Mouse (Mus musculus): ENCODE results near the gene Tmem233. TPM values are rescaled to one million over a fixed set of nuclear protein-coding genes. Genes with fewer than 3 reads are reported as not detected.

The Tmem233 gene
- total and polyA plus RNA-seq, 2 experiments from 2014 or later: not detected

DNA sequence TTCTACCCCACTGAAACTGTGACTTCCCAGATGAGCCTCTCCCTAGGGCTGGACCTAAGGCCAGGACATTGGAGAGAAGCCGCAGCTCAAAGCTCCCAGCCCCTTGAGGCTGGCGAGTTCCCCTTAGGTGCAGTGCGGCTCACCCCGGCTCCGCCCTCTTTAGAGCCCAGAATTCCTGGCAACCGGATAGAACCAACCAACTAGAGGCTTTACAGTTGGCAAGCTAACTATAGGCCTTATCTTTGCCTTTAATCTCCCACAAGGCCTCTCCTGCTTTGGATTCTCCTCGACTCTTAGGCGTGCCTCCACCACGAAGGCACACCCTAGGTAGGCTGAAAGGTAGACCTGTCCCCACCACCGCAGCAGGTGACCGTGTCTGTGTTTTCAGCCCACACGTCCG is 75.3 kb downstream of the Tmem233 start:
- H3K4me3 ChIP-seq (ENCODE audit: low read depth, low read length): no peak overlapping the region
- no peak overlapping the region for H3K4me2 ChIP-seq (ENCODE audit: low read depth)
- no peaks in the 10 kb centered on the region for H3K9me3 ChIP-seq (ENCODE audit: low read length)
- TF ChIP-seq CTCF (IDR thresholded peaks at IDR 0.05; ENCODE audit: low read depth): no peak
- ATAC-seq: no peak
- no peak overlapping the region for H3K27ac ChIP-seq (ENCODE audit: low read depth, low read length)
- H3K4me1 ChIP-seq (ENCODE audit: insufficient read depth): no peaks in the 10 kb centered on the region
- no peak for DNase-seq
- peaks cover 3% of the 10 kb centered on the region; the same call in 1 of the 2 replicates for H3K36me3 ChIP-seq (ENCODE audit: insufficient read depth)
- 91% methylated on average over 13 of the region's 13 CpGs for WGBS
- H3K27me3 ChIP-seq (ENCODE audit: insufficient read depth, low read length): no peaks in the 10 kb centered on the region
- H3K9ac ChIP-seq: no peak overlapping the region

DNA sequence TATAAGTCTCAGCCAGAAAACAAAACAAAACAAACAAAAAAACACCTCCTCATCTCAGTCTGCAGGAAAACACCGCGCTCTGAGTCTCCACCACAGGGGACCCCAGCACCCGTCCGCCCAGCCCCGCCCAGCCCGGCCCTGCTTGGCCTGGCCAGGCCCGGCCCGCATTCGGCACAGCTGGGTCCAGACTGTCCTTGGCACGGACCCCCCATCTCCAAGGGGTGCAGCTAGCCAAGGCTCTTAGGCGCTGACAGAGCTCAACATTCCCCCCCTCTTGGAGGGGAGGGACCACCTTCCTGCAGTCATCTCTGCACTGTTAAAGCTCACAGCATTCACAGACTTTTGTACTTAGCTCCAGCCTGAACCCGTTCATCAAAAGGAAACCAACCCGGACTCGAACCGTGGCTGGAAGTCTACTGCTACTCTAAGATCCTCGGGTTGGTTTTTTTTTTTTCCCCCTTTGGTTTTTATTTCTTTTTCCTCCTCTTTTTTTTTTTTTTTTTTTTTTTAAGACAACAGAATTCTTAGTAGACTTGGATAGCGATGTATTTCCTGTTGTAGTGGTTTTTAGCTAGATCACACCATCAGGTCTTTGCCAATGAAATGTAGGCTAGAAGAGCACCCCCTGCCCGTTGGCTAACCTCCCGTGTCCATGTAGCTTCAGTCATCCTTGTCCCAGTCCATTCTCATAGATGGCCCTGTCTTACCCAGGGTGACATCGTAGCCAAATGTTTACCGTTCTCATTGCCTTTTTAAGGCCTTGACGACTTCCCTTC is 76.5 kb downstream of the Tmem233 start:
- Histone ChIP-seq H3K4me3 (ENCODE audit: low read depth, low read length) (no peak overlapping the region), H3K9me3 (ENCODE audit: low read length) (no peaks in the 10 kb centered on the region), H3K4me1 (ENCODE audit: insufficient read depth) (no peaks in the 10 kb centered on the region), H3K27ac (ENCODE audit: low read depth, low read length) (no peak overlapping the region), H3K36me3 (ENCODE audit: insufficient read depth) (no peaks in the 10 kb centered on the region), H3K27me3 (ENCODE audit: insufficient read depth, low read length) (no peaks in the 10 kb centered on the region), H3K4me2 (ENCODE audit: low read depth) (no peak overlapping the region), H3K9ac (no peak overlapping the region)
- TF ChIP-seq CTCF (IDR thresholded peaks at IDR 0.05; ENCODE audit: low read depth): no peak
- DNase-seq (no peak), ATAC-seq (no peak)
- 68% methylated on average over 22 of the region's 22 CpGs for WGBS

DNA sequence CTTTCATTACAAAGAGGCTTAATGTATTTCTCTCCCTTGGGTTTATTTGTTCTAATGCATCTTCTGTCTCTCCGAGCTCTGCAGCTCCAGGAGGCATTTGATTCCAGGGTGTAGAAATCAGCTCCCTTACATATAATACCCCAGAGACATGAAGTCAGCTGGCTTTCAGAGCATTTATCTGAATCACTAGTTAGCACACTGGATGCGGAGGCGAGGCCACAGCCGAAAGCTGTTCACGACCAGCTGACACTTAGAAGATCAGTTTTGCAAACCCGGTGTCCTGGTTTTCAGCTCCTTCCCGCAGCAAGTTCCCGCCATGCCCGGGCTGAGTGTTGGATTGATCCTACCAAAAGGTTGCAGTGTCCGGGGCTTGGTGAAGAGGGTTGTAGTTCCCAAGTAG is 78.8 kb downstream of the Tmem233 start:
- H3K4me3 ChIP-seq (ENCODE audit: low read depth, low read length): no peak overlapping the region
- H3K4me1 ChIP-seq (ENCODE audit: insufficient read depth): no peaks in the 10 kb centered on the region
- no peak for ATAC-seq
- H3K36me3 ChIP-seq (ENCODE audit: insufficient read depth): no peaks in the 10 kb centered on the region
- H3K4me2 ChIP-seq (ENCODE audit: low read depth): no peak overlapping the region
- no peak for TF ChIP-seq CTCF (IDR thresholded peaks at IDR 0.05; ENCODE audit: low read depth)
- no peak for DNase-seq
- H3K9ac ChIP-seq: no peak overlapping the region
- no peaks in the 10 kb centered on the region for H3K9me3 ChIP-seq (ENCODE audit: low read length)
- H3K27ac ChIP-seq (ENCODE audit: low read depth, low read length): no peak overlapping the region
- no peaks in the 10 kb centered on the region for H3K27me3 ChIP-seq (ENCODE audit: insufficient read depth, low read length)
- WGBS: 87% methylated on average over 10 of the region's 10 CpGs

DNA sequence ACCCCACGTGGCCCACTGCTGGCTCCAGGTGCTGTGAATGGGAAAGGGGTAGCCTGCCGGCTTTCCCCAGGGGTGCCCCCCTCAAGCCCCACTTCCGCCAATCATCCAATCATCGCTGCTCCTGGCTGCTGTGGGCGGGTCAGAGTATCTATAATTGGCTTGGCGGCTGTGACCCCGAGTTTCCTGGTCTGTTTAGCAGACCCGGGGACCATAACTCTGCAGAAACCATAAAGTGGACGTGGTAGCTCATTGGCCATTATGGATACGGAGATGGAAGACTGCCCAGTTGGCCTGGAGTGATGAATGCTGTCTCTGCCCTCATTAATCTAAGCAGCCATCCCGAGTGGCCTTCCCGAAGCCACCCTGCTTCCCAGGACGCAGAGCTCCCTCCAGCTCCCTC is 79.2 kb downstream of the Tmem233 start:
- Histone ChIP-seq H3K9ac (no peak overlapping the region), H3K36me3 (ENCODE audit: insufficient read depth) (no peaks in the 10 kb centered on the region), H3K27ac (ENCODE audit: low read depth, low read length) (no peak overlapping the region), H3K4me2 (ENCODE audit: low read depth) (no peak overlapping the region), H3K4me3 (ENCODE audit: low read depth, low read length) (no peak overlapping the region), H3K9me3 (ENCODE audit: low read length) (no peaks in the 10 kb centered on the region), H3K4me1 (ENCODE audit: insufficient read depth) (no peaks in the 10 kb centered on the region), H3K27me3 (ENCODE audit: insufficient read depth, low read length) (no peaks in the 10 kb centered on the region)
- WGBS: 42% methylated on average over 13 of the region's 13 CpGs
- TF ChIP-seq CTCF (IDR thresholded peaks at IDR 0.05; ENCODE audit: low read depth): no peak
- no peak for DNase-seq
- no peak for ATAC-seq

DNA sequence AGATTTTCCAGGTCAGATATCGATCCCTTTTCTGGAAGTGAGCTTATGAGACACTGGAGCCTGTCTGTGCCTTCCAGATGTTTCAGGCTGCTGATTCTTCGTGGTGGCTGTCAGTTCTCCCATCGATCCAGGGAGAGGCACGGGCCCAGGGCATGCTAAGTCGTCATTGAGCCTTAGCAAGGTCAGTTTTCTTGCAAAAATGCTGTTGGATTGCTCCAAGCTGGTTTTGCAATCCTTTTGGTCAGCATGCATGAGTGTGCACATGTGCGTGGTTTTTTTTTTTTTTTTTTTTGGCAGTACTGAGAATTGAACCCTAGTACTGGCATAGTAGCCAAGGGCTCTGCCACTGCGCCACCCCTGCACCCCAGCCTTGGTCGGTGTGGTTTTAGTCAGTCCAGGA is 79.9 kb downstream of the Tmem233 start:
- WGBS: 90% methylated on average over 8 of the region's 8 CpGs
- Histone ChIP-seq H3K4me1 (ENCODE audit: insufficient read depth) (no peaks in the 10 kb centered on the region), H3K36me3 (ENCODE audit: insufficient read depth) (no peaks in the 10 kb centered on the region), H3K9me3 (ENCODE audit: low read length) (no peaks in the 10 kb centered on the region), H3K9ac (no peak overlapping the region), H3K27ac (ENCODE audit: low read depth, low read length) (no peak overlapping the region), H3K4me3 (ENCODE audit: low read depth, low read length) (no peak overlapping the region), H3K4me2 (ENCODE audit: low read depth) (no peak overlapping the region), H3K27me3 (ENCODE audit: insufficient read depth, low read length) (no peaks in the 10 kb centered on the region)
- TF ChIP-seq CTCF (IDR thresholded peaks at IDR 0.05; ENCODE audit: low read depth): no peak
- ATAC-seq (no peak), DNase-seq (no peak)

DNA sequence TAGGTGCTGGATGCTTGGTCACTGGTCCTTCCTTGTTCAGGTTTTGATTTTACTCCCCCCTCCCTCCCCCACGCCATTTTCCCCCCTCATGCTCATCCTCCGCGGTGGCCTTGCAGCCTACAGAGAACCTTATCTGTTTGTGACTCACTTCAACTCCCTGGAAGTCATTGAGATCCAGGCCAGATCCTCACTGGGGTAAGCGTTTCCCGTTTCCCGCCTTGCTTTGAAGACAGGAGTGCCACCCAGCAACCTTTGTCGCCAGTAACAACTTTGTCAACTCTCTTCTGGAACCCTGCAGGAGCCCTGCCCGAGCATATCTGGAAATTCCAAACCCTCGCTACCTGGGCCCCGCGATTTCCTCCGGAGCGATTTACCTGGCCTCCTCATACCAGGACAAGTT is 85.7 kb downstream of the Tmem233 start:
- no peak for TF ChIP-seq CTCF (IDR thresholded peaks at IDR 0.05; ENCODE audit: low read depth)
- peaks cover 3% of the 10 kb centered on the region; the same call in 1 of the 2 replicates for H3K36me3 ChIP-seq (ENCODE audit: insufficient read depth)
- H3K4me3 ChIP-seq (ENCODE audit: low read depth, low read length): no peak overlapping the region
- H3K4me1 ChIP-seq (ENCODE audit: insufficient read depth): no peaks in the 10 kb centered on the region
- no peaks in the 10 kb centered on the region for H3K9me3 ChIP-seq (ENCODE audit: low read length)
- no peak overlapping the region for H3K9ac ChIP-seq
- DNase-seq (no peak), ATAC-seq (no peak)
- no peak overlapping the region for H3K27ac ChIP-seq (ENCODE audit: low read depth, low read length)
- no peaks in the 10 kb centered on the region for H3K27me3 ChIP-seq (ENCODE audit: insufficient read depth, low read length)
- H3K4me2 ChIP-seq (ENCODE audit: low read depth): no peak overlapping the region
- WGBS: 83% methylated on average over 13 of the region's 13 CpGs

DNA sequence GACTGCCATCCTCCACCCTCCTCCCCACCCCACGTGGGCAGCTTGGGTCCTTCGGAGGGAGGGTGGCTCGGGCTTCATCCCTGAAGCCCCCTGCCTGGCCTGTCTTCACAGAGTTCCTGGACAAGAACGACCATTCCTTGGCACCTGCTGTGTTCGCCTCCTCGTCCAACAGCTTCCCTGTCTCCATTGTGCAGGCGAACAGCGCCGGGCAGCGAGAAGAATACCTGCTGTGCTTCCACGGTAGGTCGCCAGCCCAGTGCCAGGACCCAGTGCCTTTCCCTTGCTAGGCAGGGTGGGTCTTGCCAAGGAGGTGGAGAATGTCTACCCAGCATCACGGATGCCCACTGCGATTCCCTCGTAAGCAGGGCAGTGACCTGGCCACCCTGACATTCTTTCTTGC is 88.9 kb downstream of the Tmem233 start:
- Histone ChIP-seq H3K9me3 (ENCODE audit: low read length) (peaks cover 9% of the 10 kb centered on the region), H3K9ac (no peak overlapping the region), H3K27ac (ENCODE audit: low read depth, low read length) (no peak overlapping the region), H3K4me3 (ENCODE audit: low read depth, low read length) (no peak overlapping the region), H3K27me3 (ENCODE audit: insufficient read depth, low read length) (no peaks in the 10 kb centered on the region), H3K4me1 (ENCODE audit: insufficient read depth) (no peaks in the 10 kb centered on the region), H3K36me3 (ENCODE audit: insufficient read depth) (peaks cover 25% of the 10 kb centered on the region), H3K4me2 (ENCODE audit: low read depth) (no peak overlapping the region)
- DNase-seq (no peak), ATAC-seq (no peak)
- 77% methylated on average over 15 of the region's 15 CpGs for WGBS
- no peak for TF ChIP-seq CTCF (IDR thresholded peaks at IDR 0.05; ENCODE audit: low read depth)

All from forebrain, postnatal 0 days (tissue).